Mouse (Mus musculus): ENCODE results near the gene Ccdc38. TPM values are rescaled to one million over a fixed set of nuclear protein-coding genes. Genes with fewer than 3 reads are reported as not detected.
"Not testable (repeated sequence)": the region's sequence is repeated elsewhere in the genome, so short reads cannot be mapped to it uniquely, and the experiment has no call there.

Ccdc38 gene
- polyA plus RNA-seq, 1 experiment from 2014 or later, result 0.68 TPM

- Histone ChIP-seq H3K4me2 (replicated peaks) (no peak overlapping the region), H3K4me3 (no peak overlapping the region), H3K9ac (no peak overlapping the region), H3K27me3 (no peaks in the 10 kb centered on the region), H3K9me3 (no peaks in the 10 kb centered on the region), H3K4me1 (no peaks in the 10 kb centered on the region), H3K36me3 (no peaks in the 10 kb centered on the region), H3K27ac (no peak overlapping the region)
- 74% methylated on average over 8 of the region's 8 CpGs for whole genome bisulfite sequencing
- no peak for ATAC-seq (ENCODE audit: insufficient number of reproducible peaks, insufficient read depth, low FRiP score, low TSS enrichment)
Measured at GRCm38 (mm10) chr10:93552596-93552995, 12.2 kb downstream of the Ccdc38 start.

GRCm38 (mm10) chr10:93557971-93558370 lies 17.5 kb downstream of the Ccdc38 start:
- H3K36me3 ChIP-seq; H3K9ac ChIP-seq; H3K27ac ChIP-seq; H3K4me2 ChIP-seq (replicated peaks); H3K9me3 ChIP-seq; H3K4me3 ChIP-seq; ATAC-seq (ENCODE audit: insufficient number of reproducible peaks, insufficient read depth, low FRiP score, low TSS enrichment); H3K4me1 ChIP-seq; H3K27me3 ChIP-seq: not testable (repeated sequence)
- 75% methylated on average over 2 of the region's 2 CpGs for WGBS

- Histone ChIP-seq H3K4me2 (replicated peaks) (no peak overlapping the region), H3K4me1 (no peaks in the 10 kb centered on the region), H3K27ac (no peak overlapping the region), H3K4me3 (no peak overlapping the region), H3K27me3 (no peaks in the 10 kb centered on the region), H3K36me3 (no peaks in the 10 kb centered on the region), H3K9me3 (no peaks in the 10 kb centered on the region), H3K9ac (no peak overlapping the region)
- no peak for ATAC-seq (ENCODE audit: insufficient number of reproducible peaks, insufficient read depth, low FRiP score, low TSS enrichment)
- WGBS, result 51% methylated on average over 9 of the region's 9 CpGs
Measured at GRCm38 (mm10) chr10:93559786-93560185, 19.4 kb downstream of the Ccdc38 start.

GRCm38 (mm10) chr10:93564518-93565090 lies 24.2 kb downstream of the Ccdc38 start:
- no peak overlapping the region for H3K9ac ChIP-seq
- 91% methylated on average over 14 of the region's 14 CpGs for WGBS
- no peaks in the 10 kb centered on the region for H3K9me3 ChIP-seq
- no peak overlapping the region for H3K27ac ChIP-seq
- no peak overlapping the region for H3K4me2 ChIP-seq (replicated peaks)
- no peaks in the 10 kb centered on the region for H3K36me3 ChIP-seq
- H3K4me1 ChIP-seq, result no peaks in the 10 kb centered on the region
- H3K27me3 ChIP-seq, result no peaks in the 10 kb centered on the region
- H3K4me3 ChIP-seq, result no peak overlapping the region
- no peak for ATAC-seq (ENCODE audit: insufficient number of reproducible peaks, insufficient read depth, low FRiP score, low TSS enrichment)

GRCm38 (mm10) chr10:93567066-93567465 lies 26.6 kb downstream of the Ccdc38 start:
- Histone ChIP-seq H3K9ac (no peak overlapping the region), H3K9me3 (no peaks in the 10 kb centered on the region), H3K4me1 (no peaks in the 10 kb centered on the region), H3K4me2 (replicated peaks) (no peak overlapping the region), H3K4me3 (no peak overlapping the region), H3K27ac (no peak overlapping the region), H3K36me3 (no peaks in the 10 kb centered on the region), H3K27me3 (no peaks in the 10 kb centered on the region)
- ATAC-seq (ENCODE audit: insufficient number of reproducible peaks, insufficient read depth, low FRiP score, low TSS enrichment), result no peak
- 87% methylated on average over 10 of the region's 10 CpGs for WGBS

- Histone ChIP-seq H3K27ac (no peak overlapping the region), H3K4me2 (replicated peaks) (no peak overlapping the region), H3K4me3 (no peak overlapping the region), H3K36me3 (no peaks in the 10 kb centered on the region), H3K4me1 (no peaks in the 10 kb centered on the region), H3K9ac (no peak overlapping the region), H3K27me3 (no peaks in the 10 kb centered on the region), H3K9me3 (no peaks in the 10 kb centered on the region)
- 84% methylated on average over 11 of the region's 11 CpGs for WGBS
- ATAC-seq (ENCODE audit: insufficient number of reproducible peaks, insufficient read depth, low FRiP score, low TSS enrichment), result no peak
Measured at GRCm38 (mm10) chr10:93567841-93568566, 27.6 kb downstream of the Ccdc38 start.

GRCm38 (mm10) chr10:93568671-93569070 lies 28.2 kb downstream of the Ccdc38 start:
- H3K9ac ChIP-seq, result no peak overlapping the region
- H3K27ac ChIP-seq, result no peak overlapping the region
- H3K4me1 ChIP-seq, result no peaks in the 10 kb centered on the region
- 86% methylated on average over 6 of the region's 6 CpGs for WGBS
- no peak overlapping the region for H3K4me2 ChIP-seq (replicated peaks)
- no peak for ATAC-seq (ENCODE audit: insufficient number of reproducible peaks, insufficient read depth, low FRiP score, low TSS enrichment)
- no peaks in the 10 kb centered on the region for H3K36me3 ChIP-seq
- H3K27me3 ChIP-seq, result no peaks in the 10 kb centered on the region
- H3K9me3 ChIP-seq, result no peaks in the 10 kb centered on the region
- no peak overlapping the region for H3K4me3 ChIP-seq

GRCm38 (mm10) chr10:93572209-93572608 lies 31.8 kb downstream of the Ccdc38 start:
- 64% methylated on average over 2 of the region's 2 CpGs for WGBS
- Histone ChIP-seq H3K27ac (no peak overlapping the region), H3K4me2 (replicated peaks) (no peak overlapping the region), H3K4me3 (no peak overlapping the region), H3K9ac (no peak overlapping the region), H3K27me3 (no peaks in the 10 kb centered on the region), H3K36me3 (no peaks in the 10 kb centered on the region), H3K9me3 (no peaks in the 10 kb centered on the region), H3K4me1 (no peaks in the 10 kb centered on the region)
- no peak for ATAC-seq (ENCODE audit: insufficient number of reproducible peaks, insufficient read depth, low FRiP score, low TSS enrichment)

GRCm38 (mm10) chr10:93574966-93575365 lies 34.5 kb downstream of the Ccdc38 start:
- Histone ChIP-seq H3K4me2 (replicated peaks) (no peak overlapping the region), H3K4me1 (no peaks in the 10 kb centered on the region), H3K27ac (no peak overlapping the region), H3K9me3 (no peaks in the 10 kb centered on the region), H3K36me3 (no peaks in the 10 kb centered on the region), H3K27me3 (no peaks in the 10 kb centered on the region), H3K4me3 (no peak overlapping the region), H3K9ac (no peak overlapping the region)
- no peak for ATAC-seq (ENCODE audit: insufficient number of reproducible peaks, insufficient read depth, low FRiP score, low TSS enrichment)
- WGBS, result 67% methylated on average over 4 of the region's 4 CpGs

GRCm38 (mm10) chr10:93575960-93576359 lies 35.5 kb downstream of the Ccdc38 start:
- H3K9me3 ChIP-seq, result no peaks in the 10 kb centered on the region
- H3K4me3 ChIP-seq, result no peak overlapping the region
- H3K4me2 ChIP-seq (replicated peaks), result no peak overlapping the region
- ATAC-seq (ENCODE audit: insufficient number of reproducible peaks, insufficient read depth, low FRiP score, low TSS enrichment), result no peak
- no peak overlapping the region for H3K9ac ChIP-seq
- H3K36me3 ChIP-seq, result 0 out of 2 replicates have a peak, but pooled peaks cover under 1% of the 10 kb centered on the region
- no peaks in the 10 kb centered on the region for H3K4me1 ChIP-seq
- 87% methylated on average over 8 of the region's 8 CpGs for WGBS
- no peak overlapping the region for H3K27ac ChIP-seq
- H3K27me3 ChIP-seq, result no peaks in the 10 kb centered on the region

- Histone ChIP-seq H3K36me3 (0 out of 2 replicates have a peak, but pooled peaks cover 11% of the 10 kb centered on the region), H3K4me3 (no peak overlapping the region), H3K9me3 (no peaks in the 10 kb centered on the region), H3K27me3 (no peaks in the 10 kb centered on the region), H3K4me1 (no peaks in the 10 kb centered on the region), H3K9ac (no peak overlapping the region), H3K4me2 (replicated peaks) (no peak overlapping the region), H3K27ac (no peak overlapping the region)
- no peak for ATAC-seq (ENCODE audit: insufficient number of reproducible peaks, insufficient read depth, low FRiP score, low TSS enrichment)
- WGBS, result 67% methylated on average over 13 of the region's 13 CpGs
Measured at GRCm38 (mm10) chr10:93577271-93577886, 36.9 kb downstream of the Ccdc38 start.

- Histone ChIP-seq H3K27me3 (no peaks in the 10 kb centered on the region), H3K9ac (peak overlapping the region; percentile 78), H3K36me3 (peaks cover 14% of the 10 kb centered on the region; the same call in 1 of the 2 replicates), H3K4me1 (peaks cover 14% of the 10 kb centered on the region), H3K4me2 (replicated peaks) (peak overlapping the region; percentile 85), H3K4me3 (peak overlapping the region; percentile 84), H3K9me3 (no peaks in the 10 kb centered on the region), H3K27ac (peak overlapping the region; percentile 83)
- no peak for ATAC-seq (ENCODE audit: insufficient number of reproducible peaks, insufficient read depth, low FRiP score, low TSS enrichment)
- 1% methylated on average over 11 of the region's 11 CpGs for whole genome bisulfite sequencing
Measured at GRCm38 (mm10) chr10:93588796-93589195, 48.4 kb downstream of the Ccdc38 start.
